Mouse (Mus musculus) yolk sac, embryonic 10.5 days (tissue): ENCODE data around the gene Olfr145.

Experiments
- DNase-seq: peaks from one replicate; pipeline ENCODE4 v3.0.0-alpha.2; 2017; ENCODE audit warnings: low spot score

Olfr145 gene

GRCm38 (mm10) chr9:37896661-37897060, at the start of gene Olfr145:
Gene Olfr145 (plus strand): TSS chr9:37896724.
- DNase-seq: no peak

GRCm38 (mm10) chr9:37849267-37849666, 47.3 kb upstream of the Olfr145 start:
- no peak for DNase-seq

- DNase-seq: no peak
Observed at GRCm38 (mm10) chr9:37853969-37854368, 42.6 kb upstream of the Olfr145 start, which contains the start of gene Olfr877. Gene Olfr877 (plus strand): TSS chr9:37854269.

- DNase-seq: no peak
Observed at GRCm38 (mm10) chr9:37863325-37863724, 33.2 kb upstream of the Olfr145 start.

DNA sequence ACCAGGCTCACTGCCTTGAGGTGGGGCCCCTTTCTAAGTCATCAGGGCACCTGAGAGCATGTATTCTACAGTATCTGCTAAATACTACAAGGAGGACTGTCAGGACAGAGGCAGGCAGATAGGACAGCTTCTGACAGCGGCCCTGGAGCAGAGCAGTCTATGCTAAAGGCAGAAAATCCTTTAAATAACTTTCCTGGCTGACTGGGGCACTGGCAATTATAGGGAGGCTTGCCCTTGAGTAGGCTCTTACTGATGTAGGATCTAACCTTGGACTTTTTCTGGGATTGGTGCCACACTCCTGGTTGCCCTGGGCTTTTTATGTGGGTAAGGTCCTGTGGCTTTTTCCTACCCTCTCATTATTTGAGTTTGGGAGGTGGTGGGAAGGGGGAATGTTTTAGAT, 26.3 kb upstream of the Olfr145 start:
- DNase-seq: no peak

DNA sequence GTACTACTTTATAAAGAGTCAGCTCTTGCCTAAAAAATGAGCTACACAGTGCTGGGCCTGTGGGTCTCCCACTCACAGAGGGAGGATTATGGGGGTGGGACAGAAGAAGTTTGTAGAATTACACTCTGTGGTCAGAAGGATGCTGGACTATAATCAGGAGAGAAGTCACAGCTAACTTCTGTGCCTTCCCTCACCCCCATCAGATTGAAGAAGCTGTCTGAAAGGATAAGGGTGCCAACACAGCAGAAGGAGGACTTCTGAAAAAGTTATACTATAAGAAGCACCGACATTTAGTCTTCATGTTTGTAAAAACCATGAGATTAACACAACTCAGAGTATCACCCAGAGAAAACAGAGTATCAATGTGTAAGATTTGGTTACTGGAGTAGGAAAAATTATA, 25.4 kb upstream of the Olfr145 start:
- DNase-seq: no peak

DNA sequence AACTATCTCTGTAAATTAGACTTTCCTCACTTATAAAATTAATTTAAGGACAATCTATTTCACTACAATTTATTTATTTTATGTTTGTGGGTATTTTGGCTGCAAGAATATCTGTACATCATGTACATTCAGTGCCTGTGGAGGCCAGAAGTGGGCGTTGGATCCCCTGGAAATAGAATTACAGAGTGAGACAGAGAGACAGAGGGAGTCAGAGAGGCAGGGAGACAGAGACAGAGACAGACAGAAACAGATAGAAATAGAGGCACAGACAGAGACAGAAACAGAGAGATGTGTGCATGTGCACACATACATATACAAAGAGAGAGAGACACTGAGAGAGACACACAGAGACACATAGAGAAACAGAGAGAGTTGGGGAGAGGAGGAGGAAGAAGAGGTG, 25.0 kb upstream of the Olfr145 start:
- DNase-seq: no peak

DNA sequence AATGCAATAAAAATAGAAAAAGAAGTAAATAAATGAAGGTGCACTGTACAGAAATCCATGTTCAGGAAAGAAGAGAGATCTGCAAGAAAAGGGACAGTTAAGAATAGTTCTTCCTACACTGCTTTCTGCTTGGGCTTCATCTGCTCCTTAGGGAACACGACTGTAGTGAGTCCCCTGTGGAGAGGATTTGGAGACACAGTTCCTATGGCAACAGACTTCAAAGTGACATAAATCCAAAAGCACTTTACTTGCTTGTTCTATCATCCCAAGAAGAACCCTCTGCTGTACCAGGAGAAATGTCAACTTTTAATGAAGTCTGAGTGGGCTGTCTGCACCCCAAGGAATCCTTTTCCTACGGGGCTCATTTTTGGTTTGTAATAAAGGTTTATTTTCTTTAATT, 5.6 kb upstream of the Olfr145 start:
- DNase-seq: no peak

- DNase-seq: no peak
Observed at GRCm38 (mm10) chr9:37905555-37905954, 9.0 kb downstream of the Olfr145 start.

GRCm38 (mm10) chr9:37917540-37917939, 21.0 kb downstream of the Olfr145 start, which contains the start of gene Olfr878:
Gene Olfr878 (plus strand): TSS chr9:37917840.
- DNase-seq: no peak

- DNase-seq: no peak
Observed at GRCm38 (mm10) chr9:37918018-37918417, 21.5 kb downstream of the Olfr145 start.

- no peak for DNase-seq
Observed at GRCm38 (mm10) chr9:37924194-37924593, 27.7 kb downstream of the Olfr145 start.

GRCm38 (mm10) chr9:37925445-37925844, 28.9 kb downstream of the Olfr145 start:
- DNase-seq: no peak

- no peak for DNase-seq
Observed at GRCm38 (mm10) chr9:37926019-37927013, 29.8 kb downstream of the Olfr145 start.

DNA sequence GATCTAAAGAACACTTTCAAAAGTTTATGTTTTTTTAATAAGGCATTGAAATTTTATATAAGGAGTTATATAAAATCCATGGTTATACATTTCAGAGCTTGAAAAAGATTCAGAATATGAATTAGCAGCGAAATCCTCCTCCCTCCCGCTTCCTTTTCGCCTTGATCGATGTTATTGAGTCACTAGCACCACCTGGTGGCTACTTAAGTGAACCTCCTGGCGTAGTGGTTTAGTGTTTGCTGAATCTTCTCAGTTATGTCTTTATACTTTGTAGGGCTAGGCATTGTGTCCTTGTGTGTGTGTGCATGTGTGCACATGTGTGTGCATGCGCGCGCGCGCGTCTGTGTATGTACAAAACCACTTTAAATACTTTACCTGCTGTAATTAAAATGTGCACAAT, 36.0 kb downstream of the Olfr145 start:
- DNase-seq: peak; percentile 11

DNA sequence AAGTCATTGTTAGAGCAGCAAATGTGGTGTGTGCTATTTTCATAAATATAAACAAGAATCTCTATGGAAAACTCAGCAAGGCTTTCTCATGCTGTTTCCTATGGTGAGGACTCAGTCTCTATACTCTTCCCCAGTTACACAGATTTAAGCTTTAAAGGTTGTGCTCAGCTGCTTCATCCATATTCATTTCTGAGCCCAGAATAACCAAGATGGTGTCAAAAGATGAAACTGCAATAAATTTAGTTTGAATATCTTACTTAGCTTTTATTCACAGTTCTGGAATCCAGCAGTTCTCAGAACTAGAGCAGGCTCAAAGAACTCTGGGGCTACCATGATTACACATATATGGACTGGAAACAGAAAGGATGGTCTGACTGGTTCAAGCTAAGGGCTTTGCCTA, 37.6 kb downstream of the Olfr145 start:
- DNase-seq: no peak

- no peak for DNase-seq
Observed at GRCm38 (mm10) chr9:37941167-37941566, 44.6 kb downstream of the Olfr145 start.
